In genomic region chr6:99483556-99483955, GRCm38 (mm10) we compare ENCODE assay signal across 12 mouse cellular contexts. TPM values are rescaled to one million over a fixed set of nuclear protein-coding genes. Genes with fewer than 3 reads are reported as not detected.
DNase-seq lines count a peak whose midpoint lies in the region; ATAC-seq and TF ChIP-seq lines count a peak whose summit lies in the region.
"Had no signal": no experiment of that assay in that cellular context is flagged by ENCODE, and none has a peak within 500 bp of the region (broad histone marks: within the 10 kb centered on the region; RNA-seq: fewer than 3 reads in every experiment).

No protein-coding gene starts in this region.

- no peak for TF ChIP-seq EP300 in heart, adult 2 months (IDR thresholded peaks at IDR 0.05; ENCODE audit: insufficient read depth, low read depth, low read length)
- no peak for TF ChIP-seq EP300 in liver, postnatal 0 days (IDR thresholded peaks at IDR 0.05; ENCODE audit: low read depth)

- TF ChIP-seq CTCF in heart, adult 2 months (IDR thresholded peaks at IDR 0.05) = no peak
- TF ChIP-seq CTCF in kidney, postnatal 0 days (IDR thresholded peaks at IDR 0.05; ENCODE audit: low read depth) = no peak
- no peak for TF ChIP-seq CTCF in liver, postnatal 0 days (IDR thresholded peaks at IDR 0.05; ENCODE audit: low read depth)

- no peak overlapping the region for H3K4me3 ChIP-seq in heart, embryonic 12.5 days
- H3K4me3 ChIP-seq in heart, adult 2 months = no peak overlapping the region
- no peak overlapping the region for H3K4me3 ChIP-seq in kidney, postnatal 0 days (replicated peaks; ENCODE audit: low read depth, low read length)
- H3K4me3 ChIP-seq in embryonic facial prominence, embryonic 13.5 days = no peak overlapping the region
- no peak overlapping the region for H3K4me3 ChIP-seq in liver, postnatal 0 days (ENCODE audit: low read depth, low read length)
- H3K4me3 ChIP-seq: neural tube, embryonic 12.5 days had no signal

- peak overlapping the region; percentile 8; the same call in 1 of the 2 replicates for H3K27ac ChIP-seq in heart, embryonic 12.5 days (ENCODE audit: poor library complexity, severe bottlenecking)
- no peak overlapping the region for H3K27ac ChIP-seq in heart, adult 2 months
- no peak overlapping the region for H3K27ac ChIP-seq in kidney, postnatal 0 days
- 0 out of 2 replicates have a peak overlapping the region, but pooled peaks have one; percentile 1 for H3K27ac ChIP-seq in embryonic facial prominence, embryonic 13.5 days
- no peak overlapping the region for H3K27ac ChIP-seq in liver, postnatal 0 days (ENCODE audit: low read depth)
- H3K27ac ChIP-seq: neural tube, embryonic 12.5 days had no signal

- H3K79me2 ChIP-seq in heart, adult 2 months (replicated peaks; ENCODE audit: control insufficient read depth, insufficient read depth, low read length) = no peaks in the 10 kb centered on the region

- no peaks in the 10 kb centered on the region for H3K27me3 ChIP-seq in heart, embryonic 12.5 days (replicated peaks)
- no peaks in the 10 kb centered on the region for H3K27me3 ChIP-seq in heart, adult 2 months (ENCODE audit: control insufficient read depth, insufficient read depth, low read length)
- H3K27me3 ChIP-seq in kidney, postnatal 0 days (ENCODE audit: insufficient read depth, low read length) = no peaks in the 10 kb centered on the region
- H3K27me3 ChIP-seq in embryonic facial prominence, embryonic 13.5 days = no peaks in the 10 kb centered on the region
- no peaks in the 10 kb centered on the region for H3K27me3 ChIP-seq in liver, postnatal 0 days (ENCODE audit: insufficient read depth, low read length)
- H3K27me3 ChIP-seq: neural tube, embryonic 12.5 days had no signal

- DNase-seq in heart, adult 2 months = no peak
- peak; percentile 68 for DNase-seq in kidney, postnatal 0 days (ENCODE audit: low spot score)
- DNase-seq in kidney, postnatal 36 days = no peak
- DNase-seq in mesoderm, embryonic 11.5 days (ENCODE audit: low read depth, low spot score) = peak; percentile 51
- DNase-seq in liver, postnatal 0 days = no peak
- DNase-seq in frontal cortex, postnatal 25 days (ENCODE audit: low spot score in 2 of 2) = no peak
- DNase-seq: cerebellum, adult 11 months; gastrocnemius, postnatal 36 days had no signal

- no peak for TF ChIP-seq POLR2A in heart, adult 2 months (IDR thresholded peaks at IDR 0.05; ENCODE audit: insufficient read depth, low read depth, low read length)

- ATAC-seq in heart, embryonic 12.5 days (ENCODE audit: insufficient number of reproducible peaks, low FRiP score) = no peak
- no peak for ATAC-seq in kidney, postnatal 0 days (replicated peaks; ENCODE audit: low FRiP score, low read depth)
- ATAC-seq in embryonic facial prominence, embryonic 13.5 days (ENCODE audit: insufficient number of reproducible peaks, insufficient read depth, low FRiP score, low TSS enrichment, low read depth) = no peak
- ATAC-seq in liver, postnatal 0 days = no peak
- ATAC-seq: midbrain, embryonic 16.5 days had no signal

- peaks cover 4% of the 10 kb centered on the region; the same call in 1 of the 2 replicates for H3K36me3 ChIP-seq in heart, embryonic 12.5 days
- no peaks in the 10 kb centered on the region for H3K36me3 ChIP-seq in heart, adult 2 months (ENCODE audit: control insufficient read depth, insufficient read depth, low read length)
- H3K36me3 ChIP-seq in kidney, postnatal 0 days (ENCODE audit: insufficient read depth, low read length) = no peaks in the 10 kb centered on the region
- H3K36me3 ChIP-seq in embryonic facial prominence, embryonic 13.5 days = no peaks in the 10 kb centered on the region
- H3K36me3 ChIP-seq in liver, postnatal 0 days (replicated peaks; ENCODE audit: insufficient read depth, low read length) = peaks cover 4% of the 10 kb centered on the region; the same call in 1 of the 2 replicates
- H3K36me3 ChIP-seq: neural tube, embryonic 12.5 days had no signal

- H3K9me3 ChIP-seq in heart, embryonic 12.5 days (replicated peaks) = no peaks in the 10 kb centered on the region
- no peaks in the 10 kb centered on the region for H3K9me3 ChIP-seq in kidney, postnatal 0 days (replicated peaks; ENCODE audit: low read length)
- no peaks in the 10 kb centered on the region; the same call in 1 of the 2 replicates for H3K9me3 ChIP-seq in embryonic facial prominence, embryonic 13.5 days
- no peaks in the 10 kb centered on the region for H3K9me3 ChIP-seq in liver, postnatal 0 days (ENCODE audit: low read length)
- H3K9me3 ChIP-seq: neural tube, embryonic 12.5 days had no signal

- intact Hi-C loops in heart, adult 2 months (cut with DNase I) = no loop called here

- H3K4me1 ChIP-seq in heart, embryonic 12.5 days (replicated peaks) = peaks cover 33% of the 10 kb centered on the region
- peaks cover 7% of the 10 kb centered on the region for H3K4me1 ChIP-seq in heart, adult 2 months (ENCODE audit: control insufficient read depth, insufficient read depth, low read length)
- peaks cover 5% of the 10 kb centered on the region; the same call in 1 of the 2 replicates for H3K4me1 ChIP-seq in kidney, postnatal 0 days (replicated peaks; ENCODE audit: insufficient read depth, low read length)
- H3K4me1 ChIP-seq in embryonic facial prominence, embryonic 13.5 days = peaks cover 41% of the 10 kb centered on the region
- peaks cover 5% of the 10 kb centered on the region for H3K4me1 ChIP-seq in liver, postnatal 0 days (ENCODE audit: insufficient read depth)

- WGBS in heart, embryonic 12.5 days = 51% methylated on average over 10 of the region's 10 CpGs
- 88% methylated on average over 10 of the region's 10 CpGs for WGBS in heart, adult 2 months
- 31% methylated on average over 10 of the region's 10 CpGs for WGBS in kidney, postnatal 0 days
- 26% methylated on average over 10 of the region's 10 CpGs for WGBS in embryonic facial prominence, embryonic 13.5 days
- WGBS in liver, postnatal 0 days (ENCODE audit: insufficient replicate concordance) = 85% methylated on average over 10 of the region's 10 CpGs

- no peak overlapping the region for H3K4me2 ChIP-seq in heart, embryonic 12.5 days
- 0 out of 2 replicates have a peak overlapping the region, but pooled peaks have one; percentile 4 for H3K4me2 ChIP-seq in kidney, postnatal 0 days (ENCODE audit: low read length)
- no peak overlapping the region for H3K4me2 ChIP-seq in embryonic facial prominence, embryonic 13.5 days
- no peak overlapping the region for H3K4me2 ChIP-seq in liver, postnatal 0 days (ENCODE audit: low read depth, low read length)

- H3K9ac ChIP-seq in heart, embryonic 12.5 days = 0 out of 2 replicates have a peak overlapping the region, but pooled peaks have one; percentile 28
- no peak overlapping the region for H3K9ac ChIP-seq in heart, adult 2 months (ENCODE audit: low read depth, low read length)
- no peak overlapping the region for H3K9ac ChIP-seq in kidney, postnatal 0 days (ENCODE audit: low read depth, low read length)
- no peak overlapping the region for H3K9ac ChIP-seq in embryonic facial prominence, embryonic 13.5 days
- no peak overlapping the region for H3K9ac ChIP-seq in liver, postnatal 0 days (replicated peaks)
- H3K9ac ChIP-seq: neural tube, embryonic 12.5 days had no signal

RNA-seq across cellular contexts. Expression of gene Foxp1, which starts 39.0 kb away (rescaled TPM):
- polyA plus RNA-seq in heart, embryonic 12.5 days (2016; fragmentation: Nextera tagmentation; extraction: Ambion mirVana) = 91.1 and 94.2 TPM in 2 replicates
- total RNA-seq in heart, adult 2 months (2021) = 10 to 100 TPM; 26.4 to 31.6 TPM
- polyA plus RNA-seq in heart, adult 2 months (2012; rRNA removed) = 22.9 and 29.1 TPM in 2 replicates
- 37.1 and 38.0 TPM in 2 replicates for polyA plus RNA-seq in kidney, postnatal 0 days (2015; fragmentation: Nextera tagmentation; extraction: Ambion mirVana)
- polyA plus RNA-seq in embryonic facial prominence, embryonic 13.5 days (2015; fragmentation: Nextera tagmentation; extraction: Ambion mirVana) = 66.7 TPM in 2 replicates
- 18.4 and 18.9 TPM in 2 replicates for polyA plus RNA-seq in liver, postnatal 0 days (2015; fragmentation: Nextera tagmentation; extraction: Ambion mirVana)

Comparison
In these comparisons a context has a peak if more than half of its experiments do, and no peak if none do; other contexts are left out.
1. H3K27ac ChIP-seq: peak in heart, embryonic 12.5 days (single experiment) and embryonic facial prominence, embryonic 13.5 days (single experiment); none in heart, adult 2 months (single experiment), kidney, postnatal 0 days (single experiment) and liver, postnatal 0 days (single experiment).
2. DNase-seq: peak in kidney, postnatal 0 days (single experiment) and mesoderm, embryonic 11.5 days (single experiment); none in heart, adult 2 months (0 of 2), kidney, postnatal 36 days (0 of 2), liver, postnatal 0 days (single experiment) and frontal cortex, postnatal 25 days (0 of 2).